Mouse (Mus musculus) erythroid progenitor cell, adult 5-6 weeks (primary cell): ENCODE data around the gene Spg11. TPM values are rescaled to one million over a fixed set of nuclear protein-coding genes. Genes with fewer than 3 reads are reported as not detected.

ENCODE experiments used
- ATAC-seq: replicated peaks from 2 replicates; pipeline ENCODE4 v1.8.0; 2016; ENCODE audit warnings: moderate number of reproducible peaks, mild to moderate bottlenecking, moderate TSS enrichment, inconsistent platforms; ENCODE audit not compliant: poor library complexity, low FRiP score, severe bottlenecking
- total RNA-seq, 2 experiments: library from RNA; stranded (forward) in 1 of 2; stranded (reverse) in 1 of 2; fragments of 150-400 nt in 1 of 2; fragments of 186-747, 209-891 nt in 1 of 2; gene quantifications; 2 replicates each; pipeline versions ENCODE4 v1.2.3 to v1.2.4; 2015 to 2017; ENCODE audit warnings: low replicate concordance in 2 of 2

Gene Spg11
- total RNA-seq, 2 experiments from 2014 or later: 5.0 to 6.1 TPM

GRCm38 (mm10) chr2:122147508-122148241 is 29.5 kb upstream of the Spg11 start, which contains the start of gene B2m:
Gene B2m (plus strand): TSS chr2:122147686.
- peak; percentile 85 for ATAC-seq

GRCm38 (mm10) chr2:122146687-122147086 is 28.5 kb upstream of the Spg11 start:
- peak; percentile 41 for ATAC-seq

GRCm38 (mm10) chr2:122145756-122146155 is 27.6 kb upstream of the Spg11 start:
- ATAC-seq: no peak

- no peak for ATAC-seq
These were observed 24.9 kb upstream of the Spg11 start for GRCm38 (mm10) chr2:122143111-122143510.

GRCm38 (mm10) chr2:122141332-122141967 is 23.3 kb upstream of the Spg11 start:
- no peak for ATAC-seq

GRCm38 (mm10) chr2:122140815-122141214 is 22.6 kb upstream of the Spg11 start:
- ATAC-seq: no peak

- ATAC-seq: peak; percentile 99
These were observed 19.8 kb upstream of the Spg11 start for GRCm38 (mm10) chr2:122137839-122138465.

GRCm38 (mm10) chr2:122132618-122133017 is 14.4 kb upstream of the Spg11 start:
- ATAC-seq: no peak

- ATAC-seq: no peak
These were observed 13.9 kb upstream of the Spg11 start for GRCm38 (mm10) chr2:122132078-122132477.

GRCm38 (mm10) chr2:122127635-122128034 is 9.4 kb upstream of the Spg11 start:
- ATAC-seq: no peak

GRCm38 (mm10) chr2:122126765-122127347 is 8.7 kb upstream of the Spg11 start:
- ATAC-seq: no peak

- ATAC-seq: peak; percentile 60
These were observed 7.7 kb upstream of the Spg11 start for GRCm38 (mm10) chr2:122125680-122126572.

GRCm38 (mm10) chr2:122116888-122117287 is 1.3 kb downstream of the Spg11 start:
- ATAC-seq: no peak

- ATAC-seq: no peak
These were observed 8.5 kb downstream of the Spg11 start for GRCm38 (mm10) chr2:122109714-122110113.

- ATAC-seq: no peak
These were observed 10.1 kb downstream of the Spg11 start for GRCm38 (mm10) chr2:122108101-122108500.

- peak; percentile 73 for ATAC-seq
These were observed 16.1 kb downstream of the Spg11 start for GRCm38 (mm10) chr2:122102070-122102469.

GRCm38 (mm10) chr2:122097686-122098085 is 20.5 kb downstream of the Spg11 start:
- peak; percentile 34; the same call in 1 of the 2 replicates for ATAC-seq

- ATAC-seq: no peak
These were observed 24.3 kb downstream of the Spg11 start for GRCm38 (mm10) chr2:122093844-122094243.

GRCm38 (mm10) chr2:122086446-122086845 is 31.7 kb downstream of the Spg11 start:
- ATAC-seq: no peak
